Mouse (Mus musculus) megakaryocyte progenitor cell, adult 5-6 weeks (primary cell): ENCODE results near the gene Naa40. TPM values are rescaled to one million over a fixed set of nuclear protein-coding genes. Genes with fewer than 3 reads are reported as not detected.
A peak's percentile ranks its signal among the peaks of the same experiment; 100 is the strongest.

Experiments
- ATAC-seq: replicated peaks from 2 replicates; pipeline ENCODE4 v1.8.0; 2016; ENCODE audit warnings: mild to moderate bottlenecking, moderate TSS enrichment, inconsistent platforms; ENCODE audit not compliant: poor library complexity
- total RNA-seq, 2 experiments: library from RNA; stranded (forward) in 1 of 2; stranded (reverse) in 1 of 2; fragments of 157-497, 149-512 nt in 1 of 2; fragments of 200-1000 nt in 1 of 2; gene quantifications; 2 replicates each; pipeline versions ENCODE4 v1.2.3 to v1.2.4; 2015 to 2017

Gene Naa40
- total RNA-seq, 2 experiments from 2014 or later: 47.1 to 57.5 TPM

- ATAC-seq: no peak
Observed at GRCm38 (mm10) chr19:7185059-7185458, 55.9 kb downstream of the Naa40 start.

GRCm38 (mm10) chr19:7183419-7183818, 57.6 kb downstream of the Naa40 start:
- ATAC-seq: no peak

GRCm38 (mm10) chr19:7182273-7182949, 58.6 kb downstream of the Naa40 start:
- ATAC-seq: peak; percentile 81

DNA sequence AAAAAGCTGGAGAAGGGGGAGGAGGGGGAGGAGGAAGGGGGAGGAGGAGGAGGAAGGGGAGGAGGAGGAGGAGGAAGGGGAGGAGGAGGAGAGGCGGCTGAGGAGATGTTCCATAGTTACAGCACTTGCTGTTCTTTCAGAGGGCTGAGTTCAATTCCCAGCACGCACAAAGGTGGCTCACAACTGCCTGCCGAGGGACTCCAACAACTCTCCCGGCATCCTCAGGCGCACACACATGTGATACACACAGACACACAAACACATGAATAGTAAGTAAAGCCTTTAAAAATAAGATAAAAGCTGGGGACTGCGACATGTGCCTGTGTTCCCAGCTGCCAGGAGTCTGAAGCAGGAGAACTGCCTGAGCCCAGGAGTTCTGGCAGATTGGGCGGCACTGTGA, 59.5 kb downstream of the Naa40 start:
- ATAC-seq: no peak

DNA sequence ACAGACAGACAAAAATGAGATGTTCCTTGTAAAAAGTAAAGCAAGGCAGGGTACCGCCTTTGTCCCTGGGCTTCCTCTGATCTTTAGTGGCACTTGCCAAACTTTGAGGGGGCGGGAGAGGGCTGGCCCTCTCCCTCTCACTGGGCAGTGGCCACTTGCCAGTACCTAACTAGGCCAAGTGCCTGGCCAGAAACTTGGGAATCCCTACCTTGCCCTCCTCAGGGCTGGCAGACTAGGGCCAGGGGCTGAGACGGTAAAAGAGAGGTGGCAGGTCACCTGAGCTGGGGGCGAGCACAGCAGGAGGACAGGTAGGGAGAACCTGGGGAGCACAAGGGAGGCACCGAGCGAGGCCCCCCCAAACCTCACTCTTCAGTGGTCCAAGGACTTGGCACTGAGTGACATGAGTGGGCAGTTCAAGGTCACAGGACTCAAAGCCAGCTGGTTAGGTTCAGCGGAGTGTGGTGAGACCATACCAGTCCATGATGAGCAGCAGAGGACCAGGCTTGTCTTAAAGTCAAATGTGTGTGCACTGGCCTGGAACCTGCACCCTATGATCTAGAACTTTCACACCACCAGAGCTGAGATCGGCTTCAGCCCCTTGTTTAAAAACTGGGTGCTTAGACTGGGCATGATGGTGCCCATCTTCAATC, 60.1 kb downstream of the Naa40 start:
- ATAC-seq: no peak

DNA sequence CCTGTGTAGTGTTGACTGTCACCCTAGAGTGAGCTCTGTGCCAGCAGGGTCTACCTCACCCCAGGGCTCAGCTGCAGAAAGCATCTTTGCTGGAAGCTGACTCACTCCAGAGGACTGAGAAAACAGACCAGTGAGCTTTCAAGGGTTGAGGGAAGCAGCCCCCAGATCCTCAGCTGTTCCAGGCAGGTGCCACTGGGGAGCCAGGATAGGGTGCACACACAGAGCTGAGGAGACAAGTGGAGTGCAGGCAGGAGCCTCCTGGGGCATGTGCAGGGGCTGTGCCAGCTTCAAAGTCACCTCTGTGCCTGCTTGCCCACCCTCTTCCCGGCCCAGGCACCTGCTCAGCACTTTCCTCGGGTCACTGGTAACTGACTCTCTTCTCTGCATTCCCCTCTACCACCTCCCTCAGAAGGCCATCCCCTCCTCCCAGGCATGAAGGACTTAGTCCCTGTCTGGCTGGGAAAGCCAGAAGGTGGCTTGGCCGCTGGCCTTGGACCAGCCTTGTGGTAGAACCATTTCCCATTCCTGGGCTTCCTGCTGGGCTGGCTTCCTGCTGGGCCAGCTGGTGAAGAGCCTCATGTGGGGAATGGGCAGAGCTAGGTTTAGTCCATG, 62.0 kb downstream of the Naa40 start:
- no peak for ATAC-seq

GRCm38 (mm10) chr19:7177804-7178511, 63.0 kb downstream of the Naa40 start:
- no peak for ATAC-seq

DNA sequence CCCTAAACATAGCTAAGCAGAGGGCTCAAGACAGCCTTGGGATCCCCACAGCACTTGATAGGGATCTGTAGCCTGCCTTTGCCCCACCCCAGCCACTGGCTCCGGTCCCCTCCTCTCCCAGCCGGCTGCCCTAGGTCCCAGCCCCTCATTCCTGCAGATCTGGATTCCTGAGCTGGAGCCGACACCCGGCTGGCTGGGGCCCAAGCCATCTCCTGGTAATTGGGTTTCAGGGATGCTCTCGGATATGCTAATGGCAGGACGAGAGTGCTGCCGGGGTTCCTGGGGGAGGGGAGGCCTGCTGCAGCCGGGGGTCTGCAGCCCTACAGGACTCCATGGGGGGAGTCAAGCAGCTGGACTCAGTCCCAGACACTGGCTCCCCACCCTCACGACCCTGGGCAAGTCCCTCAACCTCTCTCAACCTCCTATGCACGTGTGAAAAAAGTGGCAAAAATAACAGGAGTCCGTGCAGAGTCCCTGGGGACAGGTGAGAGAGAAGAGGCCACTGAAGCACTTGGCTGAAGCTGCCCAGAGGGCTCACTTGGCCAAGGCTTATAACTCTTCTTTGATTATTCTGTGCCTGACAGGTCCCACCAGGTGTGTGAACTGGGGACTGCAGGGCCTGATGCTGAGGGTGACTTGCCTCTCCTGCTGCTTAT, 64.8 kb downstream of the Naa40 start:
- ATAC-seq: no peak

Other genes with a start within 250 kb of the Naa40 start
- 10.2 and 11.5 TPM in 2 replicates for gene Dnajc4, start 248.6 kb downstream of the Naa40 start, total RNA-seq (2015)
- 8.6 and 17.8 TPM in 2 replicates for gene Dnajc4, start 248.6 kb downstream of the Naa40 start, total RNA-seq (2017)
- gene Nudt22, start 245.1 kb downstream of the Naa40 start, total RNA-seq (2015): 10.6 and 18.9 TPM in 2 replicates
- 7.7 and 13.3 TPM in 2 replicates for gene Nudt22, start 245.1 kb downstream of the Naa40 start, total RNA-seq (2017)
- 1.4 and 2.2 TPM in 2 replicates for gene Trpt1, start 245.1 kb downstream of the Naa40 start, total RNA-seq (2015)
- gene Trpt1, start 245.1 kb downstream of the Naa40 start, total RNA-seq (2017): 0.08 and 0.81 TPM in 2 replicates
- 63.8 and 78.7 TPM in 2 replicates for gene Fermt3, start 221.7 kb downstream of the Naa40 start, total RNA-seq (2015)
- 216 and 225 TPM in 2 replicates for gene Fermt3, start 221.7 kb downstream of the Naa40 start, total RNA-seq (2017)
- 197 and 204 TPM in 2 replicates for gene Stip1, start 201.2 kb downstream of the Naa40 start, total RNA-seq (2015)
- gene Stip1, start 201.2 kb downstream of the Naa40 start, total RNA-seq (2017): 244 and 250 TPM in 2 replicates
- 12.7 and 17.6 TPM in 2 replicates for gene Macrod1, start 184.4 kb downstream of the Naa40 start, total RNA-seq (2015)
- gene Macrod1, start 184.4 kb downstream of the Naa40 start, total RNA-seq (2017): 0.68 and 3.7 TPM in 2 replicates
- gene Flrt1, start 135.5 kb downstream of the Naa40 start, total RNA-seq (2015): not detected in 2 replicates
- not detected in 2 replicates for gene Flrt1, start 135.5 kb downstream of the Naa40 start, total RNA-seq (2017)
- 33.1 and 34.0 TPM in 2 replicates for gene Otub1, start 34.9 kb downstream of the Naa40 start, total RNA-seq (2015)
- 60.8 and 69.5 TPM in 2 replicates for gene Otub1, start 34.9 kb downstream of the Naa40 start, total RNA-seq (2017)
- 599 and 622 TPM in 2 replicates for gene Cox8a, start 23.6 kb downstream of the Naa40 start, total RNA-seq (2015)
- 549 and 714 TPM in 2 replicates for gene Cox8a, start 23.6 kb downstream of the Naa40 start, total RNA-seq (2017)
- gene Rcor2, start 26.1 kb upstream of the Naa40 start, total RNA-seq (2015): 0.99 and 1.2 TPM in 2 replicates
- gene Rcor2, start 26.1 kb upstream of the Naa40 start, total RNA-seq (2017): 1.2 and 2.7 TPM in 2 replicates
- 63.8 and 70.0 TPM in 2 replicates for gene Mark2, start 100.7 kb upstream of the Naa40 start, total RNA-seq (2015)
- gene Mark2, start 100.7 kb upstream of the Naa40 start, total RNA-seq (2017): 23.3 and 24.8 TPM in 2 replicates
- 7.6 and 8.1 TPM in 2 replicates for gene Spindoc, start 141.8 kb upstream of the Naa40 start, total RNA-seq (2015)
- gene Spindoc, start 141.8 kb upstream of the Naa40 start, total RNA-seq (2017): 2.6 and 3.6 TPM in 2 replicates
- 1.5 and 2.3 TPM in 2 replicates for gene 2700081O15Rik, start 176.4 kb upstream of the Naa40 start, total RNA-seq (2015)
- 1.4 and 3.2 TPM in 2 replicates for gene 2700081O15Rik, start 176.4 kb upstream of the Naa40 start, total RNA-seq (2017)
- 281 and 296 TPM in 2 replicates for gene Rtn3, start 242.1 kb upstream of the Naa40 start, total RNA-seq (2015)
- 85.5 and 97.7 TPM in 2 replicates for gene Rtn3, start 242.1 kb upstream of the Naa40 start, total RNA-seq (2017)